Mouse (Mus musculus): Measurements from ENCODE around the gene Stx1a.

DNA sequence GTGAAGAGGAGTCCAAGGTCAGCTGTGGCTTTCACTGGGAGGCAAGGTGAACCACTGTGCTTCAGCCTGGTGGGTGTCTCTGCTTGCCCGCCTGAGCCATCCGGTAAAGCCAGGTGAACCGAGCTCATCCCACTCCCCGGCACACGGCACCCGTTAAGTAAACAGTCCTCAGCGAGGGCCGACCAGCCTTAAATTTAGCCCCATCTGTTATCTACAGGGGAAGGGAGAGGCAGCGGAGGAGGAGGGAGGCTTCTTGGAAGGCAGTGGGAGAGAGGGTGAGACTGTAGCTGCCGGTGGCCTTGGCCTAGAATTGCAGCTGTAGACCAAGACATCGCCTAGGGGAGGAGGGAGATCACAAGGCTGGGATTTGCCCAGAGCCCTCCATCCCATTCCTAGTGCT, 17.5 kb downstream of the Stx1a start:
- no peak for TF ChIP-seq CTCF (IDR thresholded peaks at IDR 0.05; ENCODE audit: borderline replicate concordance, control insufficient read depth, extremely low read depth, insufficient read depth, low read length, poor library complexity)
- TF ChIP-seq POLR2A (IDR thresholded peaks at IDR 0.05; ENCODE audit: control insufficient read depth, extremely low read depth, insufficient read depth, low read length, poor library complexity): no peak
